Mouse (Mus musculus) forebrain, postnatal 0 days (tissue): ENCODE data around the gene Sost. TPM values are rescaled to one million over a fixed set of nuclear protein-coding genes. Genes with fewer than 3 reads are reported as not detected.

ENCODE experiments used
- ATAC-seq: fragments of 200-750 bp; cut with Nextera tagmentation; 2 replicates; pipeline ENCODE4 v1.8.0; 2017; ENCODE audit warnings: mild to moderate bottlenecking, moderate library complexity
- DNase-seq: peaks from one replicate; pipeline ENCODE4 v3.0.0-alpha.2; 2015
- H3K27ac ChIP-seq: fragments of 300-500 bp; sonication (generic); 2 replicates; pipeline ENCODE4 v1.5.1; 2014; ENCODE audit warnings: low read depth, mild to moderate bottlenecking, antibody characterized with exemption, low read length, moderate library complexity, mixed read lengths
- H3K27me3 ChIP-seq: fragments of 300-500 bp; sonication (generic); 2 replicates; pipeline ENCODE4 v1.6.1; 2014; ENCODE audit warnings: mild to moderate bottlenecking, low read length, mixed read lengths; ENCODE audit not compliant: insufficient read depth
- H3K36me3 ChIP-seq: fragments of 300-500 bp; sonication (generic); 2 replicates; pipeline ENCODE4 v1.6.1; 2014; ENCODE audit warnings: mild to moderate bottlenecking, moderate library complexity; ENCODE audit not compliant: insufficient read depth
- H3K4me1 ChIP-seq: fragments of 300-500 bp; sonication (generic); 2 replicates; pipeline ENCODE4 v1.6.1; 2014; ENCODE audit warnings: antibody characterized with exemption; ENCODE audit not compliant: insufficient read depth
- H3K4me2 ChIP-seq: fragments of 300-500 bp; sonication (generic); 2 replicates; pipeline ENCODE4 v1.6.1; 2014; ENCODE audit warnings: low read depth, mild to moderate bottlenecking, moderate library complexity
- H3K4me3 ChIP-seq: fragments of 300-500 bp; sonication (generic); 2 replicates; pipeline ENCODE4 v1.5.1; 2014; ENCODE audit warnings: low read depth, low read length, mixed read lengths
- H3K9ac ChIP-seq: fragments of 300-500 bp; sonication (generic); 2 replicates; pipeline ENCODE4 v1.6.1; 2014; ENCODE audit warnings: mild to moderate bottlenecking
- H3K9me3 ChIP-seq: fragments of 300-500 bp; sonication (generic); 2 replicates; pipeline ENCODE4 v1.6.1; 2016; ENCODE audit warnings: low read length
- CTCF ChIP-seq: sonication (generic); IDR thresholded peaks from 2 replicates; pipeline ENCODE4 v1.5.1; 2016; ENCODE audit warnings: antibody characterized with exemption, control low read depth, low read depth
- WGBS: fragments of 180-500 bp; shearing (Covaris S2); extraction: QIAGEN DNeasy Blood & Tissue Kit; methylation state at CpG from one replicate; pipeline ENCODE4 v1.1.7; 2014; 5-methylcytosine and 5-hydroxymethylcytosine counted together
- polyA plus RNA-seq: library from polyadenylated mRNA; unstranded; fragments of >200 nt; fragmentation: Nextera tagmentation; extraction: Ambion mirVana; gene quantifications from 2 replicates; pipeline ENCODE4 v1.2.1, GENCODE M21; 2015
- total RNA-seq: library from RNA; depleted of rRNA; stranded (reverse); fragments of >200 nt; gene quantifications from 2 replicates; pipeline ENCODE4 v1.2.3, GENCODE M21; 2014; rRNA removed

The Sost gene
- total and polyA plus RNA-seq, 2 experiments from 2014 or later, result not detected

DNA sequence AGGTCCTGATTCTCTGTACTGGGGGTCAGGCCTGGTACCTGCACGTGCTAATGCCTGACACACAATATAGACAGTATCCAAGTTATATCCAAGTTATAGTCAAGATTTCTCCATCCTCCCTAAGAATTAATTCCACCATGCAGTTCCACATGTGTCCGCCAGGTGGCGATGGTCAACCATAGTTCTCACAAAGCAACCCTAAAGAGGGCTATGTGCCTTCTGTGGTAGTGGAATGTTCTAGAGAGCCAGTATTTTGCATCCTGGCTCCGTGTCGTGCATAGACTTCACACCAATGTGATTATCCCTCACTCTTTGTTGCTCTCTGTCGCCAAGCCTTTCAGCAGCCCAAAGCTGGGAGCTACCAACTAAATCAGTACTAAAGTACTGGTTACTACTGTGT, 47.2 kb downstream of the Sost start:
- Histone ChIP-seq H3K4me1 (no peaks in the 10 kb centered on the region), H3K9me3 (no peaks in the 10 kb centered on the region), H3K27me3 (no peaks in the 10 kb centered on the region), H3K9ac (no peak overlapping the region), H3K27ac (no peak overlapping the region), H3K4me3 (no peak overlapping the region), H3K4me2 (no peak overlapping the region), H3K36me3 (no peaks in the 10 kb centered on the region)
- WGBS, result 1% methylated on average over 6 of the region's 6 CpGs
- peak; percentile 93 for DNase-seq
- TF ChIP-seq CTCF, result peak; percentile 100
- ATAC-seq, result peak; percentile 89

DNA sequence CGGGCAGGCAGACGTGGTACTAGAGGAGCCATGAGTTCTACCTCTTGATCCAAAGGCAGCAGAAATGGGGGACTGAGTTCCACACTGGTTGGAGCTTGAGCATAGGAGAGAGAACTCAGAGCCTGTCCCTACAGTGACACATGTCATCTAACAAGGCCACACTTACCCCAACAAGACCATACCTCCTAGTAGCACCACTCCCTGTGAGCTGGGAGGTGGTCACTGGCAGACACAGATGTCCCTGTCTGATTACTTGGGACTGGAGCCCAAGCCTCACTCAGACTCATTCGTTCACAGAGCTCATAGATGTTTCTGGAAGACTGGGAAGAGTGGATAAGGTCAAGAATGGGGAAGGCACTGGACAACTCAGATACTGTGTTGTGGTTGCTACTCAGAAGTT, 48.2 kb downstream of the Sost start:
- DNase-seq (no peak), ATAC-seq (no peak)
- H3K27me3 ChIP-seq, result no peaks in the 10 kb centered on the region
- H3K9ac ChIP-seq, result no peak overlapping the region
- H3K9me3 ChIP-seq, result no peaks in the 10 kb centered on the region
- H3K4me3 ChIP-seq, result no peak overlapping the region
- no peak for TF ChIP-seq CTCF
- H3K36me3 ChIP-seq, result no peaks in the 10 kb centered on the region
- no peak overlapping the region for H3K27ac ChIP-seq
- no peak overlapping the region for H3K4me2 ChIP-seq
- no peaks in the 10 kb centered on the region for H3K4me1 ChIP-seq
- WGBS, result 70% methylated on average over 3 of the region's 3 CpGs

DNA sequence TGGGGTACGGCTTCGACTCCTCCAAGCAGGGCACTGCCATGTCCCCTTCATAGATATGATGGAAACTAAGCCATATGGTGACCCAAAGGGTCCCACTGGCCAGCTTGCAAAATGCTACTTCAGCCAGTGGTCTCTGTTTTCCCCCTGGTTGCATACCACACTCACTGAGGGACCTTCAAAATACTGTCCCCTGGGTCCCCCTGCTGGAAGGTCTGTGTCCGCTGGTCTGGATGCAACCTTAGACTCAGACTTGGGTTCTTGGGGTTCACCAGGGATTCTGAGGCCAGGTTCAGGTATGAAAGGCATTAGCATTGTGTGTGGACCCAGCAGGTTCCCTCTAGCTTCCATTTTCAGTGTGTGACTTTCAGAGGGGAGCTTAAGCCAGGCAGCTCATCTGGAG, 50.0 kb downstream of the Sost start:
- Histone ChIP-seq H3K27me3 (no peaks in the 10 kb centered on the region), H3K9ac (no peak overlapping the region), H3K36me3 (no peaks in the 10 kb centered on the region), H3K4me1 (no peaks in the 10 kb centered on the region), H3K27ac (no peak overlapping the region), H3K4me3 (no peak overlapping the region), H3K9me3 (no peaks in the 10 kb centered on the region), H3K4me2 (no peak overlapping the region)
- peak; percentile 39 for TF ChIP-seq CTCF
- ATAC-seq (no peak), DNase-seq (no peak)
- WGBS, result 70% methylated on average over 3 of the region's 3 CpGs

DNA sequence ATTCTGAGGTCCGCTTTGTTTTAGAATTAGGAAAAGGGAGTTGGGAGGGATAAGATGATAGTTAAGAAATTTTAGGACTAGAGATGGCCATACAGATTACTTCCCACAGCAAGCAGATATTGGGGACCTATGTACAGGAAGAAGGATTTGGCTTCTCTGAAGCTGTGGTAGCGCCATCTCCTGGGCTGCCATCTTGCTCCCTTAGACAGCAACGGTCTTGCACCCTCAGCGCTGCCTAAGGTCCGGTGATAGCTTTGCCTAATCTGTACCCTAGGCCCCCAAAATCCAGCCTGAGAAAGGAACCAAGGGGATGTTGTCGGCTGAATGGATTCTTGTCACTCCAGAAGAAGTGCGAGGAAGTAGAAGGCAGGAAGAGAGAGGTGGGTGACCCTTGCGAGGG, 53.2 kb downstream of the Sost start:
- Histone ChIP-seq H3K9ac (no peak overlapping the region), H3K36me3 (no peaks in the 10 kb centered on the region), H3K9me3 (no peaks in the 10 kb centered on the region), H3K27ac (no peak overlapping the region), H3K4me2 (no peak overlapping the region), H3K4me3 (no peak overlapping the region), H3K4me1 (no peaks in the 10 kb centered on the region), H3K27me3 (peaks cover 5% of the 10 kb centered on the region; the same call in 1 of the 2 replicates)
- DNase-seq (no peak), ATAC-seq (no peak)
- no peak for TF ChIP-seq CTCF
- WGBS, result 68% methylated on average over 8 of the region's 8 CpGs

Other genes starting within 250 kb of the Sost start
- gene Dhx8, start 234.1 kb downstream of the Sost start, total RNA-seq, result 26.5 and 33.3 TPM in 2 replicates
- 18.8 and 25.0 TPM in 2 replicates for gene Dhx8, start 234.1 kb downstream of the Sost start, polyA plus RNA-seq
- gene Etv4, start 181.6 kb downstream of the Sost start, total RNA-seq, result 24.2 and 25.1 TPM in 2 replicates
- gene Etv4, start 181.6 kb downstream of the Sost start, polyA plus RNA-seq, result 15.9 and 16.8 TPM in 2 replicates
- 1.1 and 2.0 TPM in 2 replicates for gene Meox1, start 72.6 kb downstream of the Sost start, total RNA-seq
- 0.58 and 0.68 TPM in 2 replicates for gene Meox1, start 72.6 kb downstream of the Sost start, polyA plus RNA-seq
- not detected in 2 replicates for gene Cfap97d1, start 17.3 kb upstream of the Sost start, total RNA-seq
- gene Cfap97d1, start 17.3 kb upstream of the Sost start, polyA plus RNA-seq, result not detected in 2 replicates
- gene Dusp3, start 20.0 kb upstream of the Sost start, total RNA-seq, result 32.8 and 35.5 TPM in 2 replicates
- 25.1 and 31.0 TPM in 2 replicates for gene Dusp3, start 20.0 kb upstream of the Sost start, polyA plus RNA-seq
- 56.6 and 60.3 TPM in 2 replicates for gene Mpp3, start 61.4 kb upstream of the Sost start, total RNA-seq
- 45.5 and 46.4 TPM in 2 replicates for gene Mpp3, start 61.4 kb upstream of the Sost start, polyA plus RNA-seq
- gene Cd300lg, start 74.5 kb upstream of the Sost start, total RNA-seq, result 0.69 and 0.86 TPM in 2 replicates
- 0.15 and 0.30 TPM in 2 replicates for gene Cd300lg, start 74.5 kb upstream of the Sost start, polyA plus RNA-seq
- 27.3 and 28.3 TPM in 2 replicates for gene Mpp2, start 121.5 kb upstream of the Sost start, total RNA-seq
- 14.1 and 21.4 TPM in 2 replicates for gene Mpp2, start 121.5 kb upstream of the Sost start, polyA plus RNA-seq
- not detected in 2 replicates for gene Ppy, start 134.3 kb upstream of the Sost start, total RNA-seq
- not detected in 2 replicates for gene Ppy, start 134.3 kb upstream of the Sost start, polyA plus RNA-seq
- gene Pyy, start 140.8 kb upstream of the Sost start, total RNA-seq, result not detected in 2 replicates
- gene Pyy, start 140.8 kb upstream of the Sost start, polyA plus RNA-seq, result not detected in 2 replicates
- 0.14 and 0.15 TPM in 2 replicates for gene Nags, start 178.5 kb upstream of the Sost start, total RNA-seq
- 0.28 and 0.35 TPM in 2 replicates for gene Nags, start 178.5 kb upstream of the Sost start, polyA plus RNA-seq
- 42.1 and 44.4 TPM in 2 replicates for gene Tmem101, start 189.4 kb upstream of the Sost start, total RNA-seq
- gene Tmem101, start 189.4 kb upstream of the Sost start, polyA plus RNA-seq, result 34.1 and 38.2 TPM in 2 replicates
- gene Lsm12, start 218.3 kb upstream of the Sost start, total RNA-seq, result 76.7 and 86.4 TPM in 2 replicates
- gene Lsm12, start 218.3 kb upstream of the Sost start, polyA plus RNA-seq, result 145 and 154 TPM in 2 replicates
- gene G6pc3, start 222.6 kb upstream of the Sost start, total RNA-seq, result 27.3 and 32.1 TPM in 2 replicates
- 27.4 and 32.0 TPM in 2 replicates for gene G6pc3, start 222.6 kb upstream of the Sost start, polyA plus RNA-seq